Mouse (Mus musculus): ENCODE measurements around the gene Tbx2.

Tbx2 gene

GRCm38 (mm10) chr11:85887801-85888450 is 55.6 kb downstream of the Tbx2 start:
- DNase-seq (ENCODE audit: low spot score in 2 of 2), result no peak

GRCm38 (mm10) chr11:85888451-85888961 is 56.2 kb downstream of the Tbx2 start:
- DNase-seq (ENCODE audit: low spot score in 2 of 2), result no peak

GRCm38 (mm10) chr11:85889056-85889729 is 56.8 kb downstream of the Tbx2 start:
- no peak for DNase-seq (ENCODE audit: low spot score in 2 of 2)

- no peak for DNase-seq (ENCODE audit: low spot score in 2 of 2)
These were observed 57.6 kb downstream of the Tbx2 start for GRCm38 (mm10) chr11:85889730-85890562.

- DNase-seq (ENCODE audit: low spot score in 2 of 2), result no peak
These were observed 58.2 kb downstream of the Tbx2 start for GRCm38 (mm10) chr11:85890563-85890845.

GRCm38 (mm10) chr11:85891010-85891691 is 58.8 kb downstream of the Tbx2 start:
- DNase-seq (ENCODE audit: low spot score in 2 of 2), result no peak

All from cerebellum, postnatal 4 days (tissue).